Mouse (Mus musculus): ENCODE data around the gene Galnt2. TPM values are rescaled to one million over a fixed set of nuclear protein-coding genes. Genes with fewer than 3 reads are reported as not detected.

The Galnt2 gene
- polyA plus RNA-seq, 1 experiment from 2014 or later, result 48.6 TPM

GRCm38 (mm10) chr8:124275377-124276071 is 44.3 kb downstream of the Galnt2 start:
- 90% methylated on average over 10 of the region's 10 CpGs for WGBS
- no peak overlapping the region for H3K9ac ChIP-seq (ENCODE audit: low read depth, low read length)
- peaks cover 3% of the 10 kb centered on the region; the same call in 1 of the 2 replicates for H3K36me3 ChIP-seq (ENCODE audit: control insufficient read depth, insufficient read depth, low read length)
- H3K9me3 ChIP-seq (ENCODE audit: control insufficient read depth, low read length), result no peaks in the 10 kb centered on the region
- ATAC-seq (replicated peaks; ENCODE audit: low FRiP score) (no peak), DNase-seq (ENCODE audit: low spot score) (no peak)
- H3K27me3 ChIP-seq (replicated peaks; ENCODE audit: control insufficient read depth, insufficient read depth, low read length), result no peaks in the 10 kb centered on the region
- peaks cover 38% of the 10 kb centered on the region for H3K4me1 ChIP-seq (replicated peaks; ENCODE audit: control insufficient read depth, insufficient read depth, low read length)
- H3K4me2 ChIP-seq, result no peak overlapping the region
- no peak overlapping the region for H3K27ac ChIP-seq (ENCODE audit: low read depth, low read length)
- H3K4me3 ChIP-seq (ENCODE audit: low read depth, low read length), result no peak overlapping the region

- H3K27ac ChIP-seq (ENCODE audit: low read depth, low read length), result no peak overlapping the region
- ATAC-seq (replicated peaks; ENCODE audit: low FRiP score) (no peak), DNase-seq (ENCODE audit: low spot score) (no peak)
- H3K27me3 ChIP-seq (replicated peaks; ENCODE audit: control insufficient read depth, insufficient read depth, low read length), result no peaks in the 10 kb centered on the region
- H3K4me3 ChIP-seq (ENCODE audit: low read depth, low read length), result no peak overlapping the region
- peaks cover 20% of the 10 kb centered on the region for H3K4me1 ChIP-seq (replicated peaks; ENCODE audit: control insufficient read depth, insufficient read depth, low read length)
- no peak overlapping the region for H3K9ac ChIP-seq (ENCODE audit: low read depth, low read length)
- H3K36me3 ChIP-seq (ENCODE audit: control insufficient read depth, insufficient read depth, low read length), result peaks cover 3% of the 10 kb centered on the region; the same call in 1 of the 2 replicates
- 76% methylated on average over 24 of the region's 24 CpGs for WGBS
- no peak overlapping the region for H3K4me2 ChIP-seq
- H3K9me3 ChIP-seq (ENCODE audit: control insufficient read depth, low read length), result no peaks in the 10 kb centered on the region
These were observed 47.0 kb downstream of the Galnt2 start for GRCm38 (mm10) chr8:124277951-124278910.

- Histone ChIP-seq H3K27ac (ENCODE audit: low read depth, low read length) (no peak overlapping the region), H3K4me2 (no peak overlapping the region; the same call in 1 of the 2 replicates), H3K9ac (ENCODE audit: low read depth, low read length) (no peak overlapping the region), H3K4me3 (ENCODE audit: low read depth, low read length) (no peak overlapping the region), H3K27me3 (replicated peaks; ENCODE audit: control insufficient read depth, insufficient read depth, low read length) (no peaks in the 10 kb centered on the region), H3K36me3 (ENCODE audit: control insufficient read depth, insufficient read depth, low read length) (peaks cover 3% of the 10 kb centered on the region; the same call in 1 of the 2 replicates), H3K4me1 (replicated peaks; ENCODE audit: control insufficient read depth, insufficient read depth, low read length) (peaks cover 23% of the 10 kb centered on the region), H3K9me3 (ENCODE audit: control insufficient read depth, low read length) (no peaks in the 10 kb centered on the region)
- ATAC-seq (replicated peaks; ENCODE audit: low FRiP score) (no peak), DNase-seq (ENCODE audit: low spot score) (no peak)
- WGBS, result 58% methylated on average over 7 of the region's 7 CpGs
These were observed 47.9 kb downstream of the Galnt2 start for GRCm38 (mm10) chr8:124278956-124279689.

- peaks cover 3% of the 10 kb centered on the region; the same call in 1 of the 2 replicates for H3K36me3 ChIP-seq (ENCODE audit: control insufficient read depth, insufficient read depth, low read length)
- no peak for ATAC-seq (replicated peaks; ENCODE audit: low FRiP score)
- H3K9ac ChIP-seq (ENCODE audit: low read depth, low read length), result no peak overlapping the region
- no peaks in the 10 kb centered on the region for H3K9me3 ChIP-seq (ENCODE audit: control insufficient read depth, low read length)
- H3K4me1 ChIP-seq (replicated peaks; ENCODE audit: control insufficient read depth, insufficient read depth, low read length), result peaks cover 27% of the 10 kb centered on the region
- no peak for DNase-seq (ENCODE audit: low spot score)
- no peak overlapping the region for H3K4me2 ChIP-seq
- H3K4me3 ChIP-seq (ENCODE audit: low read depth, low read length), result no peak overlapping the region
- H3K27ac ChIP-seq (ENCODE audit: low read depth, low read length), result no peak overlapping the region
- no peaks in the 10 kb centered on the region for H3K27me3 ChIP-seq (replicated peaks; ENCODE audit: control insufficient read depth, insufficient read depth, low read length)
- WGBS, result 99% methylated on average over 5 of the region's 5 CpGs
These were observed 48.4 kb downstream of the Galnt2 start for GRCm38 (mm10) chr8:124279690-124279985.

GRCm38 (mm10) chr8:124281700-124282541 is 50.7 kb downstream of the Galnt2 start:
- Histone ChIP-seq H3K4me3 (ENCODE audit: low read depth, low read length) (no peak overlapping the region), H3K4me2 (no peak overlapping the region), H3K27me3 (replicated peaks; ENCODE audit: control insufficient read depth, insufficient read depth, low read length) (no peaks in the 10 kb centered on the region), H3K9ac (ENCODE audit: low read depth, low read length) (no peak overlapping the region), H3K9me3 (ENCODE audit: control insufficient read depth, low read length) (no peaks in the 10 kb centered on the region), H3K36me3 (ENCODE audit: control insufficient read depth, insufficient read depth, low read length) (no peaks in the 10 kb centered on the region), H3K4me1 (replicated peaks; ENCODE audit: control insufficient read depth, insufficient read depth, low read length) (peaks cover 36% of the 10 kb centered on the region), H3K27ac (ENCODE audit: low read depth, low read length) (no peak overlapping the region)
- no peak for ATAC-seq (replicated peaks; ENCODE audit: low FRiP score)
- no peak for DNase-seq (ENCODE audit: low spot score)
- WGBS, result 73% methylated on average over 11 of the region's 11 CpGs

- Histone ChIP-seq H3K27me3 (replicated peaks; ENCODE audit: control insufficient read depth, insufficient read depth, low read length) (no peaks in the 10 kb centered on the region), H3K4me1 (replicated peaks; ENCODE audit: control insufficient read depth, insufficient read depth, low read length) (peaks cover 37% of the 10 kb centered on the region), H3K9ac (ENCODE audit: low read depth, low read length) (no peak overlapping the region), H3K4me2 (no peak overlapping the region), H3K4me3 (ENCODE audit: low read depth, low read length) (no peak overlapping the region), H3K27ac (ENCODE audit: low read depth, low read length) (no peak overlapping the region), H3K9me3 (ENCODE audit: control insufficient read depth, low read length) (no peaks in the 10 kb centered on the region), H3K36me3 (ENCODE audit: control insufficient read depth, insufficient read depth, low read length) (no peaks in the 10 kb centered on the region)
- DNase-seq (ENCODE audit: low spot score) (no peak), ATAC-seq (replicated peaks; ENCODE audit: low FRiP score) (no peak)
- WGBS, result 87% methylated on average over 12 of the region's 12 CpGs
These were observed 51.9 kb downstream of the Galnt2 start for GRCm38 (mm10) chr8:124282878-124283630.

- no peak overlapping the region for H3K4me2 ChIP-seq
- no peaks in the 10 kb centered on the region for H3K27me3 ChIP-seq (replicated peaks; ENCODE audit: control insufficient read depth, insufficient read depth, low read length)
- peaks cover 30% of the 10 kb centered on the region for H3K4me1 ChIP-seq (replicated peaks; ENCODE audit: control insufficient read depth, insufficient read depth, low read length)
- no peak for ATAC-seq (replicated peaks; ENCODE audit: low FRiP score)
- no peak overlapping the region for H3K4me3 ChIP-seq (ENCODE audit: low read depth, low read length)
- no peak for DNase-seq (ENCODE audit: low spot score)
- no peak overlapping the region for H3K9ac ChIP-seq (ENCODE audit: low read depth, low read length)
- no peaks in the 10 kb centered on the region for H3K36me3 ChIP-seq (ENCODE audit: control insufficient read depth, insufficient read depth, low read length)
- 70% methylated on average over 11 of the region's 11 CpGs for WGBS
- no peaks in the 10 kb centered on the region for H3K9me3 ChIP-seq (ENCODE audit: control insufficient read depth, low read length)
- H3K27ac ChIP-seq (ENCODE audit: low read depth, low read length), result no peak overlapping the region
These were observed 52.6 kb downstream of the Galnt2 start for GRCm38 (mm10) chr8:124283644-124284332.

All from liver, embryonic 11.5 days (tissue).